Mouse (Mus musculus): Measurements from ENCODE around the gene Gcgr. TPM values are rescaled to one million over a fixed set of nuclear protein-coding genes. Genes with fewer than 3 reads are reported as not detected.
A peak's percentile ranks its signal among the peaks of the same experiment; 100 is the strongest.
"Not testable (repeated sequence)": the region's sequence is repeated elsewhere in the genome, so short reads cannot be mapped to it uniquely, and the experiment has no call there.

Gcgr gene
- total RNA-seq, 2 experiments from 2014 or later = 0.93 to 0.94 TPM

- no peak for DNase-seq
Observed at GRCm38 (mm10) chr11:120572417-120572751, 41.9 kb downstream of the Gcgr start.

- DNase-seq = peak; percentile 99 to 100
Observed at GRCm38 (mm10) chr11:120572752-120573584, 42.5 kb downstream of the Gcgr start, which contains the start of gene P4hb. P4hb (minus strand) TSS chr11:120573253.

GRCm38 (mm10) chr11:120573585-120574277 lies 43.2 kb downstream of the Gcgr start:
- DNase-seq = no peak

- no peak for DNase-seq
Observed at GRCm38 (mm10) chr11:120574278-120574600, 43.7 kb downstream of the Gcgr start.

- no peak for DNase-seq
Observed at GRCm38 (mm10) chr11:120575046-120575445, 44.5 kb downstream of the Gcgr start.

GRCm38 (mm10) chr11:120575940-120576339 lies 45.4 kb downstream of the Gcgr start:
- no peak for DNase-seq

- DNase-seq = no peak
Observed at GRCm38 (mm10) chr11:120576365-120576981, 46.0 kb downstream of the Gcgr start.

- DNase-seq = peak; percentile 3 to 49
Observed at GRCm38 (mm10) chr11:120577211-120578023, 46.9 kb downstream of the Gcgr start.

GRCm38 (mm10) chr11:120578024-120578693 lies 47.7 kb downstream of the Gcgr start:
- peak in 1 of 2 experiments; percentile 6 for DNase-seq

GRCm38 (mm10) chr11:120578694-120579243 lies 48.3 kb downstream of the Gcgr start:
- no peak for DNase-seq

GRCm38 (mm10) chr11:120579316-120580107 lies 49.0 kb downstream of the Gcgr start:
- peak; percentile 72 to 89 for DNase-seq

- DNase-seq = peak; percentile 30 to 35
Observed at GRCm38 (mm10) chr11:120580190-120580589, 49.7 kb downstream of the Gcgr start.

GRCm38 (mm10) chr11:120580871-120581331 lies 50.4 kb downstream of the Gcgr start:
- DNase-seq = peak; percentile 59 to 72

GRCm38 (mm10) chr11:120581490-120582267 lies 51.2 kb downstream of the Gcgr start, which contains the start of gene Arhgdia:
Arhgdia (minus strand) TSS chr11:120581624.
- peak; percentile 92 to 93 for DNase-seq

GRCm38 (mm10) chr11:120582268-120582981 lies 51.9 kb downstream of the Gcgr start:
- DNase-seq = peak; percentile 35 to 60

GRCm38 (mm10) chr11:120582982-120583293 lies 52.4 kb downstream of the Gcgr start:
- not testable (repeated sequence) for DNase-seq

- no peak for DNase-seq
Observed at GRCm38 (mm10) chr11:120583937-120584336, 53.4 kb downstream of the Gcgr start.

- DNase-seq = no peak
Observed at GRCm38 (mm10) chr11:120588531-120588930, 58.0 kb downstream of the Gcgr start.
